Mouse (Mus musculus) right cerebral cortex, postnatal 4 days (tissue): ENCODE data around the gene Zfyve28.
A peak's percentile ranks its signal among the peaks of the same experiment; 100 is the strongest.

Source experiments
- DNase-seq: peaks from one replicate; pipeline ENCODE4 v3.0.0-alpha.2; 2022

The Zfyve28 gene

DNA sequence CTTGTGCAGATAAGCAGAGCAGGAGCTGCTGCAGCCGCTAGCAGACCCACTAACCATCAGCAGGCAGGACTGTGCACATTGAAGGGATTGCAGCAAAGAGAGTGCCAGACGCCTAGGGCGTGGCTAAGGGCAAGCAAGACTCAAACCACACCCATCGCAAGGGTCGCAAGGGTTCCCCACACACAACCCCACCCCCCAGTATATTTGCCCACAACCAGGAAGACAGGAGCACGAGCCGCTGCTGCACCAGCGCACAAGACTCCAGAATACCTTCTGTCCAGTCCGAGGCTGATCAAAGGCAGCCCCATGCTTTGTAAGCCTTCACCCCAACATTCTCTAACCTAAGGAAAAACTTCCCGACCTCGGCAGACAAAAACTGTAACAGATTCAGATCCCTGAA is 1.7 kb downstream of the Zfyve28 start:
- no peak for DNase-seq

- DNase-seq: no peak
Observed at GRCm38 (mm10) chr5:34285285-34285684, 3.0 kb downstream of the Zfyve28 start.

- no peak for DNase-seq
Observed at GRCm38 (mm10) chr5:34284156-34284750, 4.0 kb downstream of the Zfyve28 start.

DNA sequence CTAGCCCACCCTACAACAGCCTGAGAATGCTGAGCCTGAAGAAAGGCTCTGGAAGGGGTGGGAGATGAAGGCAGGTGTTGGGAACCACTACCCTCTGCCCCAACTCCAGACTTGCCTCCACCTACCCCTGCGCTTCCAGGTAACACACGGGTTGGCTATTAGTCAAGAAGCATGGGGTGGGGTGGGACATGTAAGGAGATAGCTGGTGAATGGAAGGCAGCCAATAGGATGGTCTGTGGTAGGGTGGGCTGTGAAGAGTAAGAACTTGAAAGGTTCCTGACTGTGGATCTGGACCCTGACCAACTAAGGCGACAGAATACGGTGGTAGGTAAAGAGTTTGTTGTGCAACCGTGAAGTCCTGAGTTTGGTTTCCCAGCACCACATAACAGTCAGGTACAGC is 4.9 kb downstream of the Zfyve28 start:
- DNase-seq: no peak

GRCm38 (mm10) chr5:34280976-34281375 is 7.3 kb downstream of the Zfyve28 start:
- DNase-seq: no peak

GRCm38 (mm10) chr5:34279214-34279613 is 9.0 kb downstream of the Zfyve28 start:
- no peak for DNase-seq

DNA sequence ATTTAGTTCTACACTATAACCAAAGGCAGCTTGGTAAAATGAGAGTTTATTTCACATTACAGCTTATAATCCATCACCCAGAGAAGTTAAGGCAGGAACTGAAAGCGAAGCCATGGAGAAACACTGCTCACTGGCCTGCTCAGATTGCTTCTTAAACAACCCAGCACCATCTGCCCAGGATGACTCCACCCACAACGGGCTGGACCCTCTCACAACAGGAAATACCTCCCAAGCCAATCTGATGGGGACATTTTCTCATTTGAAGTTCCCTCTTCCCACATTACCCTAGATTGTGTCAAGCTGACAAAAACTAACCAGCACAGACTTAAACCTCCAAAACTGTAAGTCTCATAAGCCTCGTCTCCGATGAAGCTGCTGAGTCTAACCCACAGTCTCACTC is 10.2 kb downstream of the Zfyve28 start:
- DNase-seq: no peak

GRCm38 (mm10) chr5:34276746-34277145 is 11.5 kb downstream of the Zfyve28 start:
- DNase-seq: no peak

GRCm38 (mm10) chr5:34276191-34276590 is 12.1 kb downstream of the Zfyve28 start:
- no peak for DNase-seq

GRCm38 (mm10) chr5:34274676-34275293 is 13.5 kb downstream of the Zfyve28 start:
- no peak for DNase-seq

DNA sequence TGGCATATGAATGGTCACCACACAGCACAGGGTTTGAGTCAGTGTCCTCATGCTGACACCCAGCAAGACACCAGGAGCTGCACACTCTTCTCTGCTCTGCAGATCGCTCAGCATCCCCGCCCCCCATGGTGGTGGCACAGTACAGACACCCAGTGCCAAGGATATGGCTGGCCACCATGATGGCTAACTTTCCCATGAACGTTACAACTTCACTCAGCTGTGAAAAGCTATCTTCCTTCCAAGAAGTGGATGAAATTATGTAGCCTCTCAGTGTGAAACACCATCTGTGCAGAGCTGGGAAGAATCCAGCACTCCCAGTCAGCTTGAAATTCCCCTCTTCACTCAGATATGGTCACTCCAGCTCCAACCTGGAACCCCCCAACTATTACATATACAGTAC is 14.0 kb downstream of the Zfyve28 start:
- DNase-seq: peak; percentile 49

DNA sequence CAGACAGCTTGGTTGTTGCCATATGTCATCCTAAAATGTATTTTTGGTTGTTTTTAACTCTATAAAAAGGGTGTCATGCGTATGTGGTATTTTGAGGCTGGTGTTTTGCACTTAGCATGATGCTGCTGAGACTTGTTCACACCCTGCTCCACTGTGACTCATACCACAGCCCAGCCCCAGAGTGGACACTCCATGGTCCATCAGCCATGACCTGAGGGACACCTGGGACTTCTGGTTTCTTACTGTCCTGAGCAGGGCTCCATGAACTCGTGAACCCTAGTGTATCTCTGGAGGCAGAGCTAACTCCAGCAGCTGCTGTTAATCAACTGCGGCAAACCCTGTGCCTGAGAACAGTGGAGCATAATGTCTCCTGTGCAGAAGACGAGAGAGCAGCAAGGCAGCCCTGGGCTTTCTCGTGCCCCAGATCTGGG is 15.0 kb downstream of the Zfyve28 start:
- no peak for DNase-seq

DNA sequence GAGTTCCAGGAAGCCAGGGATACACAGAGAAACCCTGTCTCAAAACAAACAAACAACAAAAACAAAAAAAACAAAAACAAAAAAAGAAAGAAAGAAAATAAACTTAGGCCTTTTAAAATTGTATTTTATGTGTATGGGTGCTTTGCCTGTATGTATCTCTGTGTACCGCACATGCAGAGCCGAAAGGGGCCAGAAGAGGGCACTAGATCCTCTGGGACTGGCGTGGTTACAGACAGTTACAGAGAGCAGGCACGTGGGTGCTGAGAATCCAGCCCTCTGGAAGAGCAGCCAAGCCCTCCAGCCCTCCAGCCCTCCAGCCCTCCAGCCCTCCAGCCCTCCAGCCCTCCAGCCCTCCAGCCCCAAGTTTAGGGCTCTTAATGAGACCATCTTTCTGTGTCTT is 16.5 kb downstream of the Zfyve28 start:
- peak; percentile 55 for DNase-seq

- DNase-seq: no peak
Observed at GRCm38 (mm10) chr5:34269921-34270465, 18.3 kb downstream of the Zfyve28 start.

DNA sequence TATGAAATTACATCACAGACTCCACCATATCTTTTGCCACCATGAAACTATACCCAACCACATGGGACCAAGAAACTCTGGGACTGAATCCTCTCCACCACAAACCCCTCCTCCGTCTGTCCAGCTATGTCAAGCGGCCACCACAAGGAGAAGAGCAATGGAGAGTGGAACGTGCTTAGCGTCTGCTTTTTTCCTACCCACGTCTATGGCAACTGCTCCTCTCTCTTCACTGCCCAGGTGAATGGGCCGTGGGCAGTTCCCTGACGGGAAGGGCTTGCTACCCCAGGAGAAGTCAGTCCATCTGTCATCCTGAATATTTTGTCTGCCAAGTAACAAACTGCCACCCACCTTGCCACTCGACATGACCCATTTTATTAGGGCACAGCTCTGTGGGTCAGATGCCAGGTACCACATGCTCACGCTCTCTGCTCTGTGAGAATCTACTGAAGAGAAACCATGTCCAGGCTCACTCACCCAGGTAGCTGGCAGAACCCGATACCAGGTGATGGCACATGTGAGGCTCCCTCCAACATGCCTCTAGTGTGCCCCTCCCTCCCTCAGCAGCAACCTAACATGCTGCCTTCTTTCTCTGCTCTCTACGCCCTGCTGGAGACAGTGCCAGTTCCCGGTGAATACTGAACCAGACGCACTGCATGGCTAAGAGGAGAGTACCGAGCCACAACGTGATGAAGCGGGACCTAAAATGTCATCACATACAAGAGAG is 18.9 kb downstream of the Zfyve28 start:
- DNase-seq: no peak

DNA sequence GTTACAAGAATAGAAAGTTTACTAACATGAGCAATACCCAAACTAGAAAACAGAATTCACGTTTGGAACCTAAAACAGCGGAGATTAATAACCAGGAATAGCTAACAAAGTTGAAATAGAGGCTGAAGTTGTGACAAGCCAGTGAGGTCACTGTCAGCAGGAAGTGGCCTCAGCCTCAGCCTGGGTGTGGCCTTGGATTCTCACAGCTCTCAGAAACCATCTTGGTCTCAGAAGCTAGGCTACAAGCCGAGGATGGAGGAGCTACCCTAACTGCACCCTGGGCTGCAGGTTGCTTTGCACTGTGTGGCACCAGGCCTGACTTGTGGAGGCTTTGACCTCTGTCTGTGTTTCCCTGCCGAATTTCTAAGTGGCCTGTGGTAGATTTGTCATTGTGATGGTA is 22.2 kb downstream of the Zfyve28 start:
- no peak for DNase-seq

- DNase-seq: no peak
Observed at GRCm38 (mm10) chr5:34259172-34259816, 29.0 kb downstream of the Zfyve28 start.

- DNase-seq: no peak
Observed at GRCm38 (mm10) chr5:34255189-34255588, 33.1 kb downstream of the Zfyve28 start.

DNA sequence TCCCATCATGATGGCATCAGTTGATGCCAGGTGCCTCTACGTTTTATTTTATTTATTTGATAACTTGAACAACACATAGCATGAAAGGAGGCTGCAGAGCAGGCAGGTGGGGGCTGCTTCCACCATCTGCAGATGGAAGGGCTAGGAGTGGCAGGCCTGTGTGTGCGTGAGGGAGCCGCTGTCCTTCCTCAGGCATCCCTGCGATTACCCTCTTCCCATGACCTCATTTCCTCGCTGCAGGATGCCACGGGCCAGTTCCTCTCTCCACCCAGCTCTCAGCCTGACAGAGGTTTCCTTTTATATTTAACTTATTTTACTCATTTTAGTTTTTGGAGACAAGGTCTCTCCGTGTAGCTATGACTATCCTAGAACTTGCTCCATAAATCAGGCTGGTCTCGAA is 33.9 kb downstream of the Zfyve28 start:
- no peak for DNase-seq

- DNase-seq: no peak
Observed at GRCm38 (mm10) chr5:34252967-34253519, 35.2 kb downstream of the Zfyve28 start.

GRCm38 (mm10) chr5:34252307-34252966 is 35.8 kb downstream of the Zfyve28 start:
- no peak for DNase-seq

- no peak for DNase-seq
Observed at GRCm38 (mm10) chr5:34251794-34252193, 36.5 kb downstream of the Zfyve28 start.

- no peak for DNase-seq
Observed at GRCm38 (mm10) chr5:34250090-34250489, 38.2 kb downstream of the Zfyve28 start.
